Mouse (Mus musculus) midbrain, embryonic 13.5 days (tissue): ENCODE measurements around the gene Bves. TPM values are rescaled to one million over a fixed set of nuclear protein-coding genes. Genes with fewer than 3 reads are reported as not detected.
"Not testable (repeated sequence)": the region's sequence is repeated elsewhere in the genome, so short reads cannot be mapped to it uniquely, and the experiment has no call there.

Source experiments
- ATAC-seq: fragments of 200-750 bp; cut with Nextera tagmentation; 2 replicates; pipeline ENCODE4 v1.8.0; 2017; ENCODE audit warnings: mild to moderate bottlenecking, moderate TSS enrichment, moderate library complexity
- H3K27ac ChIP-seq: fragments of 300-500 bp; sonication (generic); 2 replicates; pipeline ENCODE4 v1.5.1; 2015; ENCODE audit warnings: inconsistent platforms, mild to moderate bottlenecking, moderate library complexity
- H3K27me3 ChIP-seq: fragments of 300-500 bp; sonication (generic); 2 replicates; pipeline ENCODE4 v1.6.1; 2015; ENCODE audit warnings: mild to moderate bottlenecking, inconsistent platforms
- H3K36me3 ChIP-seq: fragments of 300-500 bp; sonication (generic); 2 replicates; pipeline ENCODE4 v1.6.1; 2015; ENCODE audit warnings: mild to moderate bottlenecking, inconsistent platforms
- H3K4me1 ChIP-seq: fragments of 300-500 bp; sonication (generic); replicated peaks from 2 replicates; pipeline ENCODE4 v1.6.1; 2015; ENCODE audit warnings: inconsistent platforms
- H3K4me2 ChIP-seq: fragments of 300-500 bp; sonication (generic); replicated peaks from 2 replicates; pipeline ENCODE4 v1.6.1; 2015; ENCODE audit warnings: moderate library complexity, mild to moderate bottlenecking, inconsistent platforms
- H3K4me3 ChIP-seq: fragments of 300-500 bp; sonication (generic); replicated peaks from 2 replicates; pipeline ENCODE4 v1.5.1; 2015; ENCODE audit warnings: mild to moderate bottlenecking, inconsistent platforms
- H3K9ac ChIP-seq: fragments of 300-500 bp; sonication (generic); replicated peaks from 2 replicates; pipeline ENCODE4 v1.6.1; 2015; ENCODE audit warnings: mild to moderate bottlenecking, inconsistent platforms
- H3K9me3 ChIP-seq: fragments of 300-500 bp; sonication (generic); 2 replicates; pipeline ENCODE4 v1.6.1; 2016; ENCODE audit warnings: mild to moderate bottlenecking, inconsistent platforms
- WGBS: fragments of 180-500 bp; shearing (Covaris S2); methylation state at CpG from one replicate; pipeline ENCODE4 v1.1.7; 2015; 5-methylcytosine and 5-hydroxymethylcytosine counted together
- polyA plus RNA-seq: library from polyadenylated mRNA; unstranded; fragments of >200 nt; fragmentation: Nextera tagmentation; extraction: Ambion mirVana; gene quantifications from 2 replicates; pipeline ENCODE4 v1.2.1, GENCODE M21; 2015

The Bves gene
- polyA plus RNA-seq, 1 experiment from 2014 or later = 0.90 TPM

GRCm38 (mm10) chr10:45311624-45312023, 23.9 kb upstream of the Bves start:
- no peaks in the 10 kb centered on the region for H3K36me3 ChIP-seq
- H3K4me2 ChIP-seq = no peak overlapping the region
- 72% methylated on average over 7 of the region's 7 CpGs for WGBS
- H3K9ac ChIP-seq = no peak overlapping the region
- no peak overlapping the region for H3K4me3 ChIP-seq
- H3K4me1 ChIP-seq = no peaks in the 10 kb centered on the region
- H3K27me3 ChIP-seq = no peaks in the 10 kb centered on the region
- H3K27ac ChIP-seq = no peak overlapping the region
- no peaks in the 10 kb centered on the region for H3K9me3 ChIP-seq
- peak; percentile 58; the same call in 1 of the 2 replicates for ATAC-seq

- Histone ChIP-seq H3K27ac (no peak overlapping the region), H3K4me2 (no peak overlapping the region), H3K27me3 (no peaks in the 10 kb centered on the region), H3K36me3 (no peaks in the 10 kb centered on the region), H3K9ac (no peak overlapping the region), H3K4me3 (no peak overlapping the region), H3K4me1 (no peaks in the 10 kb centered on the region), H3K9me3 (no peaks in the 10 kb centered on the region)
- no peak for ATAC-seq
- 94% methylated on average over 16 of the region's 16 CpGs for WGBS
Observed at GRCm38 (mm10) chr10:45314865-45315264, 20.7 kb upstream of the Bves start.

GRCm38 (mm10) chr10:45318922-45319321, 16.6 kb upstream of the Bves start:
- no peak overlapping the region for H3K27ac ChIP-seq
- no peak for ATAC-seq
- no peaks in the 10 kb centered on the region for H3K9me3 ChIP-seq
- H3K4me1 ChIP-seq = no peaks in the 10 kb centered on the region
- H3K27me3 ChIP-seq = no peaks in the 10 kb centered on the region
- no peak overlapping the region for H3K4me2 ChIP-seq
- H3K4me3 ChIP-seq = no peak overlapping the region
- no peaks in the 10 kb centered on the region for H3K36me3 ChIP-seq
- 84% methylated on average over 5 of the region's 5 CpGs for whole genome bisulfite sequencing
- H3K9ac ChIP-seq = no peak overlapping the region

DNA sequence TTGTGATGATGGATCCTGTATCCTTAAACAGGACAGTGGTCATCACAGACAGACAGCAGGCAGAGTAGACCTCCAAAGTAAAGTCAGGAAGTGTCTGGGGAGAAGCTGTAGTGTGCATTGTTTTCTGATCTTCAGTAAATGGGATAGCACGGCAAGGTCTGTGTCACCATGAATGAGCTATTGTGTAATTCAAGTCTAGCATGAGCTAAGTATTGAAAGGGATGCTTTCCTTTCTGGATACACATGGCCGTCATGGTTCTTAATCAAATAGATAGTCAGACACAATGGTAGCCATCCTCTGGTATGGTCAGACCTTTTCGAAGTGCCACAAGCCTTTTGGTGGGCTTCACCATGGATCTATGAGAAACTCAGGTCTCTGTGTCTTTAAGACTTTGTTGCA, 15.3 kb upstream of the Bves start:
- Histone ChIP-seq H3K4me2 (no peak overlapping the region), H3K27me3 (no peaks in the 10 kb centered on the region), H3K9ac (no peak overlapping the region), H3K27ac (no peak overlapping the region), H3K4me1 (no peaks in the 10 kb centered on the region), H3K36me3 (no peaks in the 10 kb centered on the region), H3K4me3 (no peak overlapping the region), H3K9me3 (no peaks in the 10 kb centered on the region)
- WGBS = 49% methylated on average over 3 of the region's 3 CpGs
- ATAC-seq = no peak

- WGBS = 48% methylated on average over 1 of the region's 1 CpGs
- no peak overlapping the region for H3K27ac ChIP-seq
Observed at GRCm38 (mm10) chr10:45324159-45324558, 11.4 kb upstream of the Bves start.

DNA sequence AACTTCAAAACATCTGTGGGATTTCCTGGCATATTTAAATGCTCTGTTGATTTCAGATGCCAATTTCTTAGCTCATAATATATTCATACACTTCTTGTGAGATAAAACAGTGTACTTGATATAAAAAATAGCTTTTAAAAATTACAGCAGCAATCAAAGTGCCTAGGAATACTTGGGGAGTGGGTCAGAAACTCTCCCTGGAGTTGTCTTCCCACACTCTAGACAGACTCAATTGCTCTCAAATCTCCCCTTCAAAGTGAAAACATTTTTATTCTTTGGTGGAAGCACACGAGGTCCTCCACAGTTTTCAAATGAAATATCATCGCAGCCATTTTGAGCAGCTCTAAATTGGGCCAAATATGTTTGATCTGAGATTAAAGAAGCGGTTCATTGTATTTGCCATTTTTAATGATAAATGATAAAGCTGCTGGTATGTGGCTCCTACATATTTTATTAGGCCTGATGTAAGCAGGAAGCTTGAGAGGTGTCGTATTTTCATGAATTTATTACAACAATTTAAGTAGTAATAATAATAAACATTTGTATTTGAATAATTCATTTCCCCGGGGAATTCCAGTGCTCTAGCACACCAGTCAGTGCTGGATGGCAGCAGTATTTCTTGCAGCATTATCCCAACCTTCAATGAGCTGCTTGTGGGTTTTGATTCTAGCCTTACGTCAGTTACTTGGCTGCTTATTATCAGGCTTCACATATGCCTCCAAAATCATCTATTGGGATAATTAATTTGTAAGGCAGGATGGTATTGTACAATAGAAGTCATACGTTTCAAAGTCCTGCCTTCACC, 7.2 kb upstream of the Bves start:
- 0 out of 2 replicates have a peak, but pooled peaks have one; percentile 65 for ATAC-seq
- H3K27me3 ChIP-seq = peaks cover 7% of the 10 kb centered on the region; the same call in 1 of the 2 replicates
- H3K4me3 ChIP-seq = no peak overlapping the region
- H3K4me2 ChIP-seq = no peak overlapping the region
- no peaks in the 10 kb centered on the region for H3K4me1 ChIP-seq
- no peaks in the 10 kb centered on the region for H3K36me3 ChIP-seq
- H3K9me3 ChIP-seq = no peaks in the 10 kb centered on the region
- H3K9ac ChIP-seq = no peak overlapping the region
- 69% methylated on average over 7 of the region's 7 CpGs for WGBS
- H3K27ac ChIP-seq = no peak overlapping the region

More at GRCm38 (mm10) chr10:45324159-45324558, 11.4 kb upstream of the Bves start:
- Histone ChIP-seq H3K36me3 (no peaks in the 10 kb centered on the region), H3K9me3 (no peaks in the 10 kb centered on the region), H3K27me3 (no peaks in the 10 kb centered on the region), H3K4me3 (no peak overlapping the region), H3K4me2 (no peak overlapping the region), H3K9ac (no peak overlapping the region), H3K4me1 (no peaks in the 10 kb centered on the region)
- no peak for ATAC-seq

- WGBS = 23% methylated on average over 7 of the region's 7 CpGs
Observed at GRCm38 (mm10) chr10:45334925-45335324, 647 bp upstream of the Bves start.

GRCm38 (mm10) chr10:45339106-45339505, 3.5 kb downstream of the Bves start:
- no peaks in the 10 kb centered on the region for H3K9me3 ChIP-seq
- ATAC-seq = no peak
- H3K4me3 ChIP-seq = no peak overlapping the region
- H3K9ac ChIP-seq = no peak overlapping the region
- no peak overlapping the region for H3K4me2 ChIP-seq
- no peaks in the 10 kb centered on the region for H3K36me3 ChIP-seq
- 81% methylated on average over 7 of the region's 7 CpGs for WGBS
- H3K27ac ChIP-seq = no peak overlapping the region
- H3K27me3 ChIP-seq = peaks cover 27% of the 10 kb centered on the region
- H3K4me1 ChIP-seq = peaks cover 8% of the 10 kb centered on the region; the same call in 1 of the 2 replicates

More at GRCm38 (mm10) chr10:45334925-45335324, 647 bp upstream of the Bves start:
- H3K4me1 ChIP-seq = peaks cover 8% of the 10 kb centered on the region; the same call in 1 of the 2 replicates
- ATAC-seq = peak; percentile 55
- peaks cover 41% of the 10 kb centered on the region for H3K27me3 ChIP-seq
- no peaks in the 10 kb centered on the region for H3K9me3 ChIP-seq
- no peaks in the 10 kb centered on the region for H3K36me3 ChIP-seq
- H3K4me2 ChIP-seq = peak overlapping the region; percentile 88
- no peak overlapping the region; the same call in 1 of the 2 replicates for H3K9ac ChIP-seq
- H3K4me3 ChIP-seq = peak overlapping the region; percentile 72
- no peak overlapping the region for H3K27ac ChIP-seq

DNA sequence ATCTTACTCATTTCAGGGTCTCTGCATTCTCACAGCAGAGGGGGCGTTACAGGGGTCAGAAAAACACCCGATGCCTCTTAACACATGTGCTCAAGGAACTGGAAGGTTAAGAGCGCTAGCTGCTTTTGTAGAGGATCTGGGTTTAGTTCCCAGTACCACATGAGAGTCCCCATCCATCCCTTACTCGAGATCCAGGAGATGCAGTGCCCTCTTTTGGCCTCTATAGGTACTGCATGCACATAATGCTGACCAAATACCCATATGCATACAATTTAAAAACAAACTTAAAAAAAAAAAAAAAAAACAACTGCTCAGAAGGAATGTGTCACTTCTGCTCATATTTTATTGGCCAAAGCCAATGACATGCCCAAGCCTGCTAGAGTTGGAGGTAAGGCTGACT, 8.8 kb downstream of the Bves start:
- Histone ChIP-seq H3K27me3 (no peaks in the 10 kb centered on the region), H3K9ac (no peak overlapping the region), H3K4me2 (no peak overlapping the region), H3K4me3 (no peak overlapping the region), H3K36me3 (no peaks in the 10 kb centered on the region), H3K27ac (no peak overlapping the region), H3K9me3 (no peaks in the 10 kb centered on the region; the same call in 1 of the 2 replicates), H3K4me1 (no peaks in the 10 kb centered on the region)
- WGBS = 86% methylated on average over 4 of the region's 4 CpGs
- no peak for ATAC-seq

DNA sequence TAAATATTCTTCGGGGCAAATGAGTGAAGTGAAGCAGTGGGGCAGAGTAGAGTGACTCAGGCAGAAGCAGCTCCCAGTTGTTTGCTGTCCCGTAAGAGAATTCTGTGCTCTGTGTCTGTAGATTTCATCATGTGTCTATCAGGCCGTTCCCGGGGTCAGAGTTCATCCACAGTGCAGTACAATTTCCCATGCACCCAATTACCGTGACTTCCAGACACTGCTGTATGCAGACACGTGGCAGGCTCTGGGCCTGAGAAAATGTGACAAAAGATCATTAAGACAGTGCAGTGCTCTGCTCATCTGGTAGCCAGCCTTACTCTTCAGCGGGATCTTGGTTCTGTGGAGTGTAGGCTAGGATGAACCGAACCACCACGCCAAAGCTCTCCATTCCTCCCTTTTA, 9.6 kb downstream of the Bves start:
- no peaks in the 10 kb centered on the region for H3K36me3 ChIP-seq
- no peak overlapping the region for H3K4me2 ChIP-seq
- H3K27ac ChIP-seq = no peak overlapping the region
- H3K27me3 ChIP-seq = no peaks in the 10 kb centered on the region
- ATAC-seq = 0 out of 2 replicates have a peak, but pooled peaks have one; percentile 14
- no peaks in the 10 kb centered on the region; the same call in 1 of the 2 replicates for H3K9me3 ChIP-seq
- 82% methylated on average over 9 of the region's 9 CpGs for WGBS
- no peak overlapping the region for H3K4me3 ChIP-seq
- H3K4me1 ChIP-seq = no peaks in the 10 kb centered on the region
- H3K9ac ChIP-seq = no peak overlapping the region

GRCm38 (mm10) chr10:45348143-45348542, 12.6 kb downstream of the Bves start:
- not testable (repeated sequence) for H3K36me3 ChIP-seq, H3K9ac ChIP-seq, H3K9me3 ChIP-seq, H3K4me3 ChIP-seq, H3K27ac ChIP-seq, H3K27me3 ChIP-seq, ATAC-seq, H3K4me2 ChIP-seq, H3K4me1 ChIP-seq
- WGBS = 91% methylated on average over 3 of the region's 3 CpGs

- no peak overlapping the region for H3K9ac ChIP-seq
- no peak overlapping the region for H3K4me3 ChIP-seq
- no peaks in the 10 kb centered on the region for H3K27me3 ChIP-seq
- no peaks in the 10 kb centered on the region for H3K9me3 ChIP-seq
- no peaks in the 10 kb centered on the region for H3K36me3 ChIP-seq
- 96% methylated on average over 6 of the region's 6 CpGs for WGBS
- no peak overlapping the region for H3K27ac ChIP-seq
- H3K4me1 ChIP-seq = no peaks in the 10 kb centered on the region
- no peak overlapping the region for H3K4me2 ChIP-seq
- no peak for ATAC-seq
Observed at GRCm38 (mm10) chr10:45356091-45356490, 20.5 kb downstream of the Bves start.
